Mouse (Mus musculus) Muller cell, postnatal 12 days (primary cell): Measurements from ENCODE around the gene Adprh.

Experiments used
- DNase-seq: peaks from one replicate; pipeline ENCODE4 v3.0.0-alpha.2; 2015; ENCODE audit errors: inconsistent ontology term

Adprh gene

GRCm38 (mm10) chr16:38395060-38395730, 57.3 kb downstream of the Adprh start:
- no peak for DNase-seq

GRCm38 (mm10) chr16:38394191-38394618, 58.3 kb downstream of the Adprh start:
- peak; percentile 35 for DNase-seq
